Mouse (Mus musculus) kidney, adult 2 months (tissue): Measurements from ENCODE around the gene Hmgxb4.

Source experiments
- CTCF ChIP-seq: fragments of 200-500 bp; conservative IDR thresholded peaks from 2 replicates; pipeline ENCODE4 v1.5.1; 2011; ENCODE audit warnings: low read depth, mild to moderate bottlenecking, control low read depth, low read length, moderate library complexity, mixed read lengths; ENCODE audit not compliant: insufficient read depth, insufficient read length
- POLR2A ChIP-seq: fragments of 200-500 bp; IDR thresholded peaks from one replicate; pipeline ENCODE4 v1.6.1; 2011; ENCODE audit warnings: low read depth, low read length, control low read depth

GRCm38 (mm10) chr8:74993081-74993474 is at the start of gene Hmgxb4:
- TF ChIP-seq CTCF = no peak
- TF ChIP-seq POLR2A = no peak
